Mouse (Mus musculus): ENCODE results near the gene 2010315B03Rik. TPM values are rescaled to one million over a fixed set of nuclear protein-coding genes. Genes with fewer than 3 reads are reported as not detected.
"Not testable (repeated sequence)": the region's sequence is repeated elsewhere in the genome, so short reads cannot be mapped to it uniquely, and the experiment has no call there.

2010315B03Rik gene
- polyA plus RNA-seq, 1 experiment from 2014 or later: 7.7 TPM

- Histone ChIP-seq H3K4me1 (replicated peaks) (no peaks in the 10 kb centered on the region; the same call in 1 of the 2 replicates), H3K36me3 (peaks cover 36% of the 10 kb centered on the region), H3K4me3 (no peak overlapping the region), H3K4me2 (no peak overlapping the region), H3K27me3 (no peaks in the 10 kb centered on the region), H3K27ac (no peak overlapping the region), H3K9me3 (replicated peaks) (peaks cover 34% of the 10 kb centered on the region), H3K9ac (no peak overlapping the region)
- ATAC-seq (replicated peaks; ENCODE audit: insufficient number of reproducible peaks, insufficient read depth, low FRiP score, low read depth): no peak
Measured at GRCm38 (mm10) chr9:124267493-124267892, 45.0 kb downstream of the 2010315B03Rik start.

- no peaks in the 10 kb centered on the region; the same call in 1 of the 2 replicates for H3K4me1 ChIP-seq (replicated peaks)
- no peak overlapping the region for H3K4me2 ChIP-seq
- H3K27ac ChIP-seq: no peak overlapping the region
- no peaks in the 10 kb centered on the region for H3K9me3 ChIP-seq (replicated peaks)
- no peaks in the 10 kb centered on the region for H3K36me3 ChIP-seq
- H3K9ac ChIP-seq: no peak overlapping the region
- WGBS: 67% methylated on average over 4 of the region's 4 CpGs
- no peaks in the 10 kb centered on the region for H3K27me3 ChIP-seq
- ATAC-seq (replicated peaks; ENCODE audit: insufficient number of reproducible peaks, insufficient read depth, low FRiP score, low read depth): no peak
- H3K4me3 ChIP-seq: no peak overlapping the region
Measured at GRCm38 (mm10) chr9:124262987-124263717, 49.3 kb downstream of the 2010315B03Rik start.

GRCm38 (mm10) chr9:124258067-124258556 is 54.4 kb downstream of the 2010315B03Rik start:
- no peak overlapping the region for H3K9ac ChIP-seq
- no peak overlapping the region for H3K4me2 ChIP-seq
- ATAC-seq (replicated peaks; ENCODE audit: insufficient number of reproducible peaks, insufficient read depth, low FRiP score, low read depth): no peak
- no peaks in the 10 kb centered on the region; the same call in 1 of the 2 replicates for H3K4me1 ChIP-seq (replicated peaks)
- no peak overlapping the region for H3K4me3 ChIP-seq
- no peak overlapping the region for H3K27ac ChIP-seq
- H3K27me3 ChIP-seq: no peaks in the 10 kb centered on the region
- peaks cover 13% of the 10 kb centered on the region for H3K9me3 ChIP-seq (replicated peaks)
- WGBS: 59% methylated on average over 4 of the region's 4 CpGs
- H3K36me3 ChIP-seq: no peaks in the 10 kb centered on the region

GRCm38 (mm10) chr9:124257200-124258066 is 55.1 kb downstream of the 2010315B03Rik start:
- Histone ChIP-seq H3K27me3 (no peaks in the 10 kb centered on the region), H3K36me3 (no peaks in the 10 kb centered on the region), H3K9ac (no peak overlapping the region), H3K4me3 (no peak overlapping the region), H3K9me3 (replicated peaks) (peaks cover 13% of the 10 kb centered on the region), H3K27ac (no peak overlapping the region), H3K4me1 (replicated peaks) (no peaks in the 10 kb centered on the region), H3K4me2 (no peak overlapping the region)
- WGBS: 58% methylated on average over 1 of the region's 1 CpGs
- peak; percentile 80 for ATAC-seq (replicated peaks; ENCODE audit: insufficient number of reproducible peaks, insufficient read depth, low FRiP score, low read depth)

- ATAC-seq (replicated peaks; ENCODE audit: insufficient number of reproducible peaks, insufficient read depth, low FRiP score, low read depth): peak; percentile 64; the same call in 1 of the 2 replicates
- H3K36me3 ChIP-seq; H3K27ac ChIP-seq; H3K27me3 ChIP-seq; H3K4me2 ChIP-seq; H3K9ac ChIP-seq; H3K4me1 ChIP-seq (replicated peaks); H3K4me3 ChIP-seq: not testable (repeated sequence)
- WGBS: 21% methylated on average over 1 of the region's 1 CpGs
- H3K9me3 ChIP-seq (replicated peaks): peaks cover 13% of the 10 kb centered on the region
Measured at GRCm38 (mm10) chr9:124256271-124257199, 56.0 kb downstream of the 2010315B03Rik start.

GRCm38 (mm10) chr9:124251438-124251837 is 61.1 kb downstream of the 2010315B03Rik start:
- Histone ChIP-seq H3K36me3 (no peaks in the 10 kb centered on the region), H3K4me2 (no peak overlapping the region), H3K27ac (no peak overlapping the region), H3K9me3 (replicated peaks) (peaks cover 4% of the 10 kb centered on the region), H3K4me3 (no peak overlapping the region), H3K4me1 (replicated peaks) (no peaks in the 10 kb centered on the region), H3K9ac (no peak overlapping the region), H3K27me3 (no peaks in the 10 kb centered on the region)
- ATAC-seq (replicated peaks; ENCODE audit: insufficient number of reproducible peaks, insufficient read depth, low FRiP score, low read depth): no peak

Other genes with a start within 250 kb of the 2010315B03Rik start
- 1.9 and 3.1 TPM in 2 replicates for gene Ccr2, start 210.7 kb downstream of the 2010315B03Rik start, polyA plus RNA-seq (2015; fragmentation: Nextera tagmentation; extraction: Ambion mirVana)
- 1.2 TPM in 2 replicates for gene Ccr5, start 191.2 kb downstream of the 2010315B03Rik start, polyA plus RNA-seq (2015; fragmentation: Nextera tagmentation; extraction: Ambion mirVana)
- 121 and 137 TPM in 2 replicates for gene Ppp2r3d, start 164.2 kb upstream of the 2010315B03Rik start, polyA plus RNA-seq (2015; fragmentation: Nextera tagmentation; extraction: Ambion mirVana)
- not detected in 2 replicates for gene Gm21836, start 181.1 kb upstream of the 2010315B03Rik start, polyA plus RNA-seq (2015; fragmentation: Nextera tagmentation; extraction: Ambion mirVana)